Mouse (Mus musculus): ENCODE measurements around the gene Rab6b. TPM values are rescaled to one million over a fixed set of nuclear protein-coding genes. Genes with fewer than 3 reads are reported as not detected.

Gene Rab6b
- polyA plus RNA-seq, 1 experiment from 2014 or later = 80.7 TPM

- H3K36me3 ChIP-seq (replicated peaks; ENCODE audit: control insufficient read depth, insufficient read depth) = no peaks in the 10 kb centered on the region
Measured at GRCm38 (mm10) chr9:103078194-103078691, 33.3 kb upstream of the Rab6b start.

GRCm38 (mm10) chr9:103080211-103080610 is 31.4 kb upstream of the Rab6b start:
- H3K9ac ChIP-seq = no peak overlapping the region
- 93% methylated on average over 3 of the region's 3 CpGs for WGBS
- no peaks in the 10 kb centered on the region for H3K4me1 ChIP-seq (replicated peaks; ENCODE audit: control insufficient read depth, insufficient read depth, low read length)
- no peaks in the 10 kb centered on the region for H3K27me3 ChIP-seq (ENCODE audit: control insufficient read depth, insufficient read depth, low read length)
- no peaks in the 10 kb centered on the region for H3K9me3 ChIP-seq (ENCODE audit: control insufficient read depth, low read length)
- H3K4me2 ChIP-seq (replicated peaks) = no peak overlapping the region
- no peaks in the 10 kb centered on the region for H3K36me3 ChIP-seq (replicated peaks; ENCODE audit: control insufficient read depth, insufficient read depth)
- DNase-seq (ENCODE audit: low spot score) = no peak
- ATAC-seq (ENCODE audit: low FRiP score) = no peak
- H3K27ac ChIP-seq = no peak overlapping the region
- no peak overlapping the region for H3K4me3 ChIP-seq (replicated peaks; ENCODE audit: low read length)

More at GRCm38 (mm10) chr9:103078194-103078691, 33.3 kb upstream of the Rab6b start:
- Histone ChIP-seq H3K27me3 (ENCODE audit: control insufficient read depth, insufficient read depth, low read length) (no peaks in the 10 kb centered on the region), H3K4me2 (replicated peaks) (no peak overlapping the region), H3K9ac (no peak overlapping the region), H3K4me3 (replicated peaks; ENCODE audit: low read length) (no peak overlapping the region), H3K9me3 (ENCODE audit: control insufficient read depth, low read length) (no peaks in the 10 kb centered on the region), H3K27ac (no peak overlapping the region), H3K4me1 (replicated peaks; ENCODE audit: control insufficient read depth, insufficient read depth, low read length) (no peaks in the 10 kb centered on the region)
- no peak for DNase-seq (ENCODE audit: low spot score)
- 93% methylated on average over 6 of the region's 6 CpGs for WGBS
- no peak for ATAC-seq (ENCODE audit: low FRiP score)

- Histone ChIP-seq H3K27me3 (ENCODE audit: control insufficient read depth, insufficient read depth, low read length) (no peaks in the 10 kb centered on the region), H3K9ac (no peak overlapping the region), H3K4me2 (replicated peaks) (no peak overlapping the region), H3K36me3 (replicated peaks; ENCODE audit: control insufficient read depth, insufficient read depth) (no peaks in the 10 kb centered on the region), H3K27ac (no peak overlapping the region), H3K4me3 (replicated peaks; ENCODE audit: low read length) (no peak overlapping the region), H3K9me3 (ENCODE audit: control insufficient read depth, low read length) (no peaks in the 10 kb centered on the region), H3K4me1 (replicated peaks; ENCODE audit: control insufficient read depth, insufficient read depth, low read length) (no peaks in the 10 kb centered on the region)
- no peak for DNase-seq (ENCODE audit: low spot score)
- WGBS = 82% methylated on average over 8 of the region's 8 CpGs
- ATAC-seq (ENCODE audit: low FRiP score) = no peak
Measured at GRCm38 (mm10) chr9:103082246-103082975, 29.2 kb upstream of the Rab6b start.

GRCm38 (mm10) chr9:103083405-103083804 is 28.2 kb upstream of the Rab6b start:
- Histone ChIP-seq H3K27me3 (ENCODE audit: control insufficient read depth, insufficient read depth, low read length) (no peaks in the 10 kb centered on the region), H3K4me3 (replicated peaks; ENCODE audit: low read length) (no peak overlapping the region), H3K36me3 (replicated peaks; ENCODE audit: control insufficient read depth, insufficient read depth) (no peaks in the 10 kb centered on the region), H3K4me1 (replicated peaks; ENCODE audit: control insufficient read depth, insufficient read depth, low read length) (no peaks in the 10 kb centered on the region), H3K27ac (no peak overlapping the region), H3K9ac (no peak overlapping the region), H3K9me3 (ENCODE audit: control insufficient read depth, low read length) (no peaks in the 10 kb centered on the region), H3K4me2 (replicated peaks) (no peak overlapping the region)
- ATAC-seq (ENCODE audit: low FRiP score) = no peak
- 67% methylated on average over 3 of the region's 3 CpGs for WGBS
- DNase-seq (ENCODE audit: low spot score) = no peak

GRCm38 (mm10) chr9:103086736-103087135 is 24.9 kb upstream of the Rab6b start:
- Histone ChIP-seq H3K27ac (no peak overlapping the region), H3K4me2 (replicated peaks) (no peak overlapping the region), H3K36me3 (replicated peaks; ENCODE audit: control insufficient read depth, insufficient read depth) (no peaks in the 10 kb centered on the region), H3K27me3 (ENCODE audit: control insufficient read depth, insufficient read depth, low read length) (no peaks in the 10 kb centered on the region), H3K4me3 (replicated peaks; ENCODE audit: low read length) (no peak overlapping the region), H3K9me3 (ENCODE audit: control insufficient read depth, low read length) (no peaks in the 10 kb centered on the region), H3K9ac (no peak overlapping the region), H3K4me1 (replicated peaks; ENCODE audit: control insufficient read depth, insufficient read depth, low read length) (no peaks in the 10 kb centered on the region; the same call in 1 of the 2 replicates)
- DNase-seq (ENCODE audit: low spot score) = no peak
- no peak for ATAC-seq (ENCODE audit: low FRiP score)
- 65% methylated on average over 6 of the region's 6 CpGs for WGBS

GRCm38 (mm10) chr9:103087301-103087700 is 24.3 kb upstream of the Rab6b start:
- Histone ChIP-seq H3K27ac (no peak overlapping the region), H3K4me2 (replicated peaks) (no peak overlapping the region), H3K9me3 (ENCODE audit: control insufficient read depth, low read length) (no peaks in the 10 kb centered on the region), H3K9ac (no peak overlapping the region), H3K36me3 (replicated peaks; ENCODE audit: control insufficient read depth, insufficient read depth) (no peaks in the 10 kb centered on the region), H3K4me3 (replicated peaks; ENCODE audit: low read length) (no peak overlapping the region), H3K27me3 (ENCODE audit: control insufficient read depth, insufficient read depth, low read length) (no peaks in the 10 kb centered on the region), H3K4me1 (replicated peaks; ENCODE audit: control insufficient read depth, insufficient read depth, low read length) (no peaks in the 10 kb centered on the region; the same call in 1 of the 2 replicates)
- no peak for ATAC-seq (ENCODE audit: low FRiP score)
- no peak for DNase-seq (ENCODE audit: low spot score)
- 71% methylated on average over 8 of the region's 8 CpGs for WGBS

GRCm38 (mm10) chr9:103088661-103089060 is 22.9 kb upstream of the Rab6b start:
- DNase-seq (ENCODE audit: low spot score) = no peak
- Histone ChIP-seq H3K27me3 (ENCODE audit: control insufficient read depth, insufficient read depth, low read length) (no peaks in the 10 kb centered on the region), H3K36me3 (replicated peaks; ENCODE audit: control insufficient read depth, insufficient read depth) (no peaks in the 10 kb centered on the region), H3K9ac (no peak overlapping the region), H3K4me3 (replicated peaks; ENCODE audit: low read length) (no peak overlapping the region), H3K4me1 (replicated peaks; ENCODE audit: control insufficient read depth, insufficient read depth, low read length) (no peaks in the 10 kb centered on the region; the same call in 1 of the 2 replicates), H3K27ac (no peak overlapping the region), H3K4me2 (replicated peaks) (no peak overlapping the region), H3K9me3 (ENCODE audit: control insufficient read depth, low read length) (no peaks in the 10 kb centered on the region)
- WGBS = 74% methylated on average over 2 of the region's 2 CpGs
- no peak for ATAC-seq (ENCODE audit: low FRiP score)

- 75% methylated on average over 9 of the region's 9 CpGs for WGBS
- H3K27me3 ChIP-seq (ENCODE audit: control insufficient read depth, insufficient read depth, low read length) = no peaks in the 10 kb centered on the region
- no peak overlapping the region for H3K27ac ChIP-seq
- H3K36me3 ChIP-seq (replicated peaks; ENCODE audit: control insufficient read depth, insufficient read depth) = no peaks in the 10 kb centered on the region
- H3K4me3 ChIP-seq (replicated peaks; ENCODE audit: low read length) = no peak overlapping the region
- no peak for DNase-seq (ENCODE audit: low spot score)
- no peaks in the 10 kb centered on the region; the same call in 1 of the 2 replicates for H3K4me1 ChIP-seq (replicated peaks; ENCODE audit: control insufficient read depth, insufficient read depth, low read length)
- H3K9me3 ChIP-seq (ENCODE audit: control insufficient read depth, low read length) = no peaks in the 10 kb centered on the region
- no peak overlapping the region for H3K4me2 ChIP-seq (replicated peaks)
- ATAC-seq (ENCODE audit: low FRiP score) = no peak
- no peak overlapping the region for H3K9ac ChIP-seq
Measured at GRCm38 (mm10) chr9:103090116-103090875, 21.3 kb upstream of the Rab6b start.

GRCm38 (mm10) chr9:103091039-103091883 is 20.3 kb upstream of the Rab6b start:
- H3K4me2 ChIP-seq (replicated peaks) = no peak overlapping the region
- no peak overlapping the region for H3K9ac ChIP-seq
- H3K36me3 ChIP-seq (replicated peaks; ENCODE audit: control insufficient read depth, insufficient read depth) = no peaks in the 10 kb centered on the region
- H3K4me3 ChIP-seq (replicated peaks; ENCODE audit: low read length) = no peak overlapping the region
- H3K27me3 ChIP-seq (ENCODE audit: control insufficient read depth, insufficient read depth, low read length) = no peaks in the 10 kb centered on the region
- no peaks in the 10 kb centered on the region for H3K9me3 ChIP-seq (ENCODE audit: control insufficient read depth, low read length)
- H3K4me1 ChIP-seq (replicated peaks; ENCODE audit: control insufficient read depth, insufficient read depth, low read length) = no peaks in the 10 kb centered on the region; the same call in 1 of the 2 replicates
- H3K27ac ChIP-seq = no peak overlapping the region
- WGBS = 82% methylated on average over 16 of the region's 16 CpGs
- DNase-seq (ENCODE audit: low spot score) = no peak
- peak; percentile 24; the same call in 1 of the 2 replicates for ATAC-seq (ENCODE audit: low FRiP score)
